Mouse (Mus musculus) lung, adult 2 months (tissue): ENCODE results near the gene Npl.

Experiments used
- CTCF ChIP-seq: fragments of 200-500 bp; IDR thresholded peaks from 2 replicates; pipeline ENCODE4 v1.5.1; 2011; ENCODE audit warnings: mild to moderate bottlenecking, low read length, control low read depth; ENCODE audit not compliant: insufficient read depth
- POLR2A ChIP-seq: fragments of 200-500 bp; IDR thresholded peaks from 2 replicates; pipeline ENCODE4 v1.6.1; 2011; ENCODE audit warnings: low read depth, mild to moderate bottlenecking, control low read depth, low read length, borderline replicate concordance; ENCODE audit errors: extremely low read depth

- TF ChIP-seq CTCF (no peak), POLR2A (no peak)
Observed at GRCm38 (mm10) chr1:153563675-153564074, 13.8 kb upstream of the Npl start.
